Mouse (Mus musculus): Measurements from ENCODE around the gene Ncor1. TPM values are rescaled to one million over a fixed set of nuclear protein-coding genes. Genes with fewer than 3 reads are reported as not detected.

Gene Ncor1
- polyA plus RNA-seq, 1 experiment from 2014 or later, result 220 TPM

- DNase-seq (ENCODE audit: low spot score), result no peak
These were observed 189.2 kb downstream of the Ncor1 start for GRCm38 (mm10) chr11:62269097-62269496.

GRCm38 (mm10) chr11:62268381-62268780 lies 190.0 kb downstream of the Ncor1 start:
- DNase-seq (ENCODE audit: low spot score), result no peak

- DNase-seq (ENCODE audit: low spot score), result no peak
These were observed 191.7 kb downstream of the Ncor1 start for GRCm38 (mm10) chr11:62266466-62267214.

Other genes starting within 250 kb of the Ncor1 start
- gene Adora2b, start 209.6 kb downstream of the Ncor1 start, polyA plus RNA-seq (2015; fragmentation: Nextera tagmentation; extraction: Ambion mirVana), result 1.7 and 2.4 TPM in 2 replicates
- gene Zswim7, start 177.2 kb downstream of the Ncor1 start, polyA plus RNA-seq (2015; fragmentation: Nextera tagmentation; extraction: Ambion mirVana), result 12.4 and 14.0 TPM in 2 replicates
- 9.0 and 12.4 TPM in 2 replicates for gene Ttc19, start 177.1 kb downstream of the Ncor1 start, polyA plus RNA-seq (2015; fragmentation: Nextera tagmentation; extraction: Ambion mirVana)
- 6.8 and 7.6 TPM in 2 replicates for gene Pigl, start 81 bp downstream of the Ncor1 start, polyA plus RNA-seq (2015; fragmentation: Nextera tagmentation; extraction: Ambion mirVana)
- 20.8 and 21.2 TPM in 2 replicates for gene Cenpv, start 80.7 kb upstream of the Ncor1 start, polyA plus RNA-seq (2015; fragmentation: Nextera tagmentation; extraction: Ambion mirVana)
- 3,204 and 3,318 TPM in 2 replicates for gene Ubb, start 92.6 kb upstream of the Ncor1 start, polyA plus RNA-seq (2015; fragmentation: Nextera tagmentation; extraction: Ambion mirVana)
- 48.1 and 51.6 TPM in 2 replicates for gene Trpv2, start 115.9 kb upstream of the Ncor1 start, polyA plus RNA-seq (2015; fragmentation: Nextera tagmentation; extraction: Ambion mirVana)
- gene Lrrc75a, start 190.0 kb upstream of the Ncor1 start, polyA plus RNA-seq (2015; fragmentation: Nextera tagmentation; extraction: Ambion mirVana), result 2.2 and 3.4 TPM in 2 replicates
- gene Mmgt2, start 190.1 kb upstream of the Ncor1 start, polyA plus RNA-seq (2015; fragmentation: Nextera tagmentation; extraction: Ambion mirVana), result 54.3 and 63.7 TPM in 2 replicates

All from thymus, postnatal 0 days (tissue).